Mouse (Mus musculus): Measurements from ENCODE around the gene Nus1.

Gene Nus1

GRCm38 (mm10) chr10:52416458-52416857, 889 bp upstream of the Nus1 start:
- in situ Hi-C loops (cut with MboI; ENCODE audit: low sequenced_read_pairs), result no loop called here

DNA sequence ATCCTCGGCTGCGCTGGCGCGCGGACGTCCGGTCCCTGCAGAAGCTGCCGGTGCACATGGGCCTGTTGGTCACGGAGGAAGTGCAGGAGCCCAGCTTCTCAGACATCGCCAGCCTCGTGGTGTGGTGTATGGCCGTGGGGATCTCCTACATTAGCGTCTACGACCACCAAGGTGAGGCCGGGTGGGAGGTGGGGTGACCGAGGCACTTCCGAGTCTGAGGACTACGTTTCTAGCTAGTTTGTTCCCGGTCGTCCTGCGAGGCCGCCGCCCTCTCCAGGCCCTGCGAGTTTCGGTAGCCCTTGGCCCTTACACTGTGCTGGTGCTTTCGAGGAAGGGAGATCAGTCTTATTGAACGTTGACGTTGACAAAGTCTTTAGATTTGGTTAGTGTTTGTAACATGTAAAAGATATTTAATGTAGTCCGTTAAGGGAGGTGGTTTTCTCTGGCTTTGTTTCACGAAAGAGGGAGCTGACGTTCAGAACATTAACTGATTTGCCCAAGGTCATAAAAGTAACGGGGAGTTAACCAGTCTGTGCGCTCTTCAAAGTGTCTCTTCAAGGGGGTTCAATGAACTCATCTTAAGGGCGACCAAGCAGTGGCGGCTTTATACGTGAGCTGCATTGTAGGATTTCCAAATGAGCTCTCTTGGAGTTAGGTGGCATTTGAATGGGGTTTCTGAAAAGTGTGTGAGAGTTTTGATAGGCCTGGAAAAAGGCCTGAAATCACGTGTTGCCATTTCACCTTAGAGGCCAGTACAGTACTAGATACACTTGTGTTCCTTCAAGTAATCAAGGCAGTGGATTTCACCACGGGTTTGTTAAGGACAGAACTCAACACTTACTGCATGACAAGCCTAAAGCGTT, 882 bp downstream of the Nus1 start:
- in situ Hi-C loops (cut with MboI; ENCODE audit: low sequenced_read_pairs), result no loop called here

DNA sequence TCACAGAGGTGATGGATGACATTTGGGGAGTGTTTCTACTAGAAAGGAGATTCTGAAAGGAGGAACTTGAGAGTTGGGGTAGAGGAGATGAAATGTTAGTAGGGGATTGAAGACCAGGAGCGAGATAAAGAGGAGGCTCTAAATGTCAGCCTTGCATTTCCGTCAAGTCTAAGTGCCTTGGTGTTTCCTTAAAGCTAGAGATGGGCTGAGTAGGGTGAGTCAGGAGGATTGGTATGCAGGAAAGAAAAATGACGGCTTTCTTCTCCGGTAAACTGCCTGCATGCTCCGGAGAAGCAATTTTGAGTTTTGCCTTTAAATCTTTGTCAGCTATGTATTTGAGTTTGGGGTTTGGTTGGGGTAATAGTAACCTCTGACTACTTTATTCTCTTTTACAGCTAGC, 1.6 kb downstream of the Nus1 start:
- in situ Hi-C loops (cut with MboI; ENCODE audit: low sequenced_read_pairs), result no loop called here

DNA sequence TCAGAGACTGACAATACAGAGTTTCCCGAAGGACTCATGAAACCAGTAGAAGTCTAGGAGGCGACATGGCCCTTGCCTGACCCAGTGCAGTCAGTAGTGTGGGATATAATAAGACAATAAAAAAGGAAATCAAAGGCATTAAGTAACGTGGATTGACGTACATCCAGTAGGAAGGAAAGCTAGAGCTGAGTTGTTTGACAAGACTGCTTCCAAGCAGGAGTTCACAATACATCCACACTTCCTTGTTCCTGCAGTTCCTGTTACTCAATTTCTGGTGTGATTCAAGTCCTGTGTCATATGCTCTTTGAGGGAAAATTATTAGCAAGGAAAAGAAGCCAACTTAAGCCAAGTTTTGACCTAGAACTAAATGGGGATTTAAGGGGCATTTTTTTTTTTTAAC, 2.1 kb downstream of the Nus1 start:
- in situ Hi-C loops (cut with MboI; ENCODE audit: low sequenced_read_pairs), result no loop called here

- in situ Hi-C loops (cut with MboI; ENCODE audit: low sequenced_read_pairs), result no loop called here
Measured at GRCm38 (mm10) chr10:52420526-52420925, 3.2 kb downstream of the Nus1 start.

GRCm38 (mm10) chr10:52421716-52422115, 4.4 kb downstream of the Nus1 start:
- in situ Hi-C loops (cut with MboI; ENCODE audit: low sequenced_read_pairs), result no loop called here

DNA sequence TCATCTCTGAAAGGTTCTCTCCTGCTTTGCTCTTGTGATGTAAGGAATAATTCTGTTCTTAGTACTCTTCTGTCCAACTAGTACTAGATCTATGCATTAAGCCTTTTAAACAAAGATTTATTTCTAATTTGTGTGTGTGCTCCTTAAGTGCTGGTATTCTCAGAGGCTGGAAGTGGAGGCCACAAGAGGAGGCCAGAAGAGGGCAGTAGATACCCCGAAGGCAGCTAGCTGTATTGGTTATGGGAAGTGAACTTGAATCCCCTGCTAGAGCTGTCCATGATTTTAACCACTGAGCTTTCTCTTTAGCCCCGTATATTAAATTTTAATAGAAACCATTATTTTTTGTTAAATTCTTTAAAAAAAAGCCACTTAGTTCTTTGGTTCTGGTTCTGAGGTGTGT, 5.8 kb downstream of the Nus1 start:
- in situ Hi-C loops (cut with MboI; ENCODE audit: low sequenced_read_pairs), result no loop called here

DNA sequence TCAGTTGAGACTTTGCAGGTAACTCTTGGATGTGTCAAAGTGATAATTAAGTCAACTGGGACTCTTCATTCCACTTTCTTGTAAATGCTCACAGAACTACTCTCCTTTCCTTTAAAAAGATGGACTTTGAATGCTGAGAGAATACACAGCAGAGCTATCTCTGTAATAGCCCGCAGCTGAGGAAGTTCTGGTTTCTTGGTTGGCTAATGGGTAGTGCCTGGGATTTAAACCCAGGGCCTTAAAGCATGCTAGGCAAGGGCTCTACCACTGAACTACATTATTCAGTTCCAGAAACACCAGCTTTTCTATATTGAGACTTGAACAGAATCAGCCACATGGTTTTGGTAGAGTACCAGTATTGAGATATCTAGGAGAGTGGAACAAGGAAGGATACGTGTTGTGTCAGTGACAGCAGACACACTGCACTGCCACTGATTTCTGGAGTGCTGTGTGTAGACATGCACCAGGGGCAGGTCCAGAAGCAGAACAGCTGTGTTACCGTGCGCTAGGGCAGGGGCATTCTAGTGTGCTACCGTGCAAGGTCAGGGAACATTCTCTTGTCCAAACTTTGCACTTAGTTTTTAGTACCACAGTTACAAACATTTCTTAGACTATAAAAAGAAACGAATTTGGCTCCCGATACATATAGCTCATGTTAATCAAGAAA, 9.1 kb downstream of the Nus1 start:
- in situ Hi-C loops (cut with MboI; ENCODE audit: low sequenced_read_pairs), result no loop called here

- in situ Hi-C loops (cut with MboI; ENCODE audit: low sequenced_read_pairs), result no loop called here
Measured at GRCm38 (mm10) chr10:52427634-52428415, 10.5 kb downstream of the Nus1 start.

DNA sequence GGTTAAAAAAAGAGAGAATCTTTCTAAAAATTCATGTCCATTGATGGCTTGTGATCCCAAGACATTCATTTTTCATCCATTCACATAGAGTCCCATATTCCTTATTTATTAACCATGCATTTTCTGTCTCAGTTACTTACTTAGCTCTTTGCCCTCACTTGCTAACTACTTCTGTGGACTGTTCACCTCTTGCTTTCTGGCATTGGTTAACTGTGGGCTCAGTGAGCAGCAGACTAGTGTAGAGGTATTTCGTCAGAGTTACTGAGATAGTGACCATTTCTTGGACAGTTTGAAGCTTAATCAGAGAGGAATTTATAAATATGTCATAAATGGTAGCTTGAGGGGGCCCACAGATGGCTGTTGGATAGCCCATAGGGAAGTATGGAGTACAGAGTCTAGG, 13.6 kb downstream of the Nus1 start:
- in situ Hi-C loops (cut with MboI; ENCODE audit: low sequenced_read_pairs), result loop anchor here (10.0 kb wide), 1 partner anchor 104 kb away; no protein-coding TSS in a partner anchor

GRCm38 (mm10) chr10:52434836-52435235, 17.5 kb downstream of the Nus1 start:
- in situ Hi-C loops (cut with MboI; ENCODE audit: low sequenced_read_pairs), result loop anchor here (10.0 kb wide), 1 partner anchor 100 kb away; no protein-coding TSS in a partner anchor

GRCm38 (mm10) chr10:52460614-52461013, 43.3 kb downstream of the Nus1 start:
- in situ Hi-C loops (cut with MboI; ENCODE audit: low sequenced_read_pairs), result no loop called here

DNA sequence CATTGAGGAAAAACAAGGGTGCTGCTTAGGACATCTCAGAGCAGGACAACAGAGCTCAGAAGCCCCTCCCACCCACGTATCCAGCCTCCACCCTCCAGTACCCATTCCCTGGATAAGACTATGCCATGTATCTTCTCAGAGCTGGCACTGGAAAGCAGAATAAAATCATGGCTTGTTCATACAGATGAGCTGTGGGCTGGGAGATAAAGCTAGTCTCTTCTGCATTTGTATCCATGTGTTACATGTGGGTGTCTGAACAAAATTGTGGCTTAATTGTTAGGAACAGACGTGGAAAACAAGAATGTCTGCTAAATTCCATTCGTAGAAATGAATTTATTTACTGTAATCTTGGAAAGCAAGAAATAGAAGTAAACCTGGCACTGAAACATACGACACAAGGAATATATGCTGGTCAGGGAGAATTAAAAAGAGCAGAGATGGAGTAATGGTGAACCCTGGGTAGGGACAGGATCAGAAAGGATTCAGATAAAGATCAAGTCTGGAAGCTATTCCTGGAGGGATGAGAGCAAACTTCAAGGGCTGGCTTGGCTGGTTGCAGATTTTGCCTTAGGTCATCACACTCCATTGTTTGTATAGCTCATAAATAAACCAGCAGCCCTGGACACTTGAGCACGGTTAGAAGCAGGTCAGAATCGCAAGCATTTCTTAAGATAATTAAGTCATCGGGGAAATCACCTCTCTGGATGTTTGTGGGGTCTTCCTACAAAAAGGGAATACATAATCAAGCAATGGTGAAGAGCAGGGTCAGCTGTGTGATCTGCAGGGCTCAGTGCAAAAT, 46.8 kb downstream of the Nus1 start:
- in situ Hi-C loops (cut with MboI; ENCODE audit: low sequenced_read_pairs), result no loop called here

- in situ Hi-C loops (cut with MboI; ENCODE audit: low sequenced_read_pairs), result no loop called here
Measured at GRCm38 (mm10) chr10:52471520-52471919, 54.2 kb downstream of the Nus1 start.

Data from CH12F3 (cell line).